Mouse (Mus musculus): ENCODE results near the gene Senp3.

GRCm38 (mm10) chr11:69709554-69710446 is 27.9 kb upstream of the Senp3 start:
- no peak; the same call in 1 of the 2 replicates for TF ChIP-seq GATA1 (IDR thresholded peaks at IDR 0.05; ENCODE audit: low read length)
- TF ChIP-seq TAL1 (IDR thresholded peaks at IDR 0.05; ENCODE audit: low read length): no peak

Measured in erythroblast, embryonic 14.5 days (primary cell).